Mouse (Mus musculus) heart, postnatal 0 days (tissue): Measurements from ENCODE around the gene Ankrd36. TPM values are rescaled to one million over a fixed set of nuclear protein-coding genes. Genes with fewer than 3 reads are reported as not detected.
A peak's percentile ranks its signal among the peaks of the same experiment; 100 is the strongest.
"Not testable (repeated sequence)": the region's sequence is repeated elsewhere in the genome, so short reads cannot be mapped to it uniquely, and the experiment has no call there.

ENCODE experiments used
- ATAC-seq: fragments of 200-750 bp; cut with Nextera tagmentation; 2 replicates; pipeline ENCODE4 v1.8.0; 2017; ENCODE audit warnings: low read depth, moderate number of reproducible peaks, moderate library complexity; ENCODE audit not compliant: insufficient read depth
- DNase-seq: peaks from one replicate; pipeline ENCODE4 v3.0.0-alpha.2; 2016; ENCODE audit warnings: low spot score
- H3K27ac ChIP-seq: fragments of 300-500 bp; sonication (generic); 2 replicates; pipeline ENCODE4 v1.5.1; 2014; ENCODE audit warnings: low read depth, mild to moderate bottlenecking
- H3K27me3 ChIP-seq: fragments of 300-500 bp; sonication (generic); 2 replicates; pipeline ENCODE4 v1.6.1; 2014; ENCODE audit warnings: low read length, mixed read lengths; ENCODE audit not compliant: control insufficient read depth, insufficient read depth
- H3K36me3 ChIP-seq: fragments of 300-500 bp; sonication (generic); replicated peaks from 2 replicates; pipeline ENCODE4 v1.6.1; 2014; ENCODE audit warnings: low read length, mixed read lengths; ENCODE audit not compliant: control insufficient read depth, insufficient read depth
- H3K4me1 ChIP-seq: fragments of 300-500 bp; sonication (generic); 2 replicates; pipeline ENCODE4 v1.6.1; 2014; ENCODE audit warnings: antibody characterized with exemption; ENCODE audit not compliant: control insufficient read depth, insufficient read depth
- H3K4me2 ChIP-seq: fragments of 300-500 bp; sonication (generic); 2 replicates; pipeline ENCODE4 v1.6.1; 2014; ENCODE audit warnings: low read depth, mild to moderate bottlenecking, low read length, moderate library complexity
- H3K4me3 ChIP-seq: fragments of 300-500 bp; sonication (generic); 2 replicates; pipeline ENCODE4 v1.5.1; 2014; ENCODE audit warnings: low read depth, low read length
- H3K9ac ChIP-seq: fragments of 300-500 bp; sonication (generic); replicated peaks from 2 replicates; pipeline ENCODE4 v1.6.1; 2014; ENCODE audit warnings: low read depth, low read length, mixed read lengths
- H3K9me3 ChIP-seq: fragments of 300-500 bp; sonication (generic); replicated peaks from 2 replicates; pipeline ENCODE4 v1.6.1; 2016; ENCODE audit warnings: low read length; ENCODE audit not compliant: control insufficient read depth
- CTCF ChIP-seq: IDR thresholded peaks from 2 replicates; pipeline ENCODE4 v1.5.1; 2016; ENCODE audit warnings: antibody characterized with exemption, control low read depth, low read depth
- EP300 ChIP-seq: IDR thresholded peaks from 2 replicates; pipeline ENCODE4 v1.6.1; 2016; ENCODE audit warnings: antibody characterized with exemption, low read depth
- WGBS: fragments of 180-500 bp; shearing (Covaris S2); extraction: QIAGEN DNeasy Blood & Tissue Kit; methylation state at CpG from one replicate; pipeline ENCODE4 v1.1.7; 2014; 5-methylcytosine and 5-hydroxymethylcytosine counted together
- polyA plus RNA-seq: library from polyadenylated mRNA; unstranded; fragments of >200 nt; fragmentation: Nextera tagmentation; extraction: Ambion mirVana; gene quantifications from 2 replicates; pipeline ENCODE4 v1.2.1, GENCODE M21; 2015
- total RNA-seq: library from RNA; depleted of rRNA; stranded (reverse); fragments of >200 nt; gene quantifications from 2 replicates; pipeline ENCODE4 v1.2.3, GENCODE M21; 2014; ENCODE audit warnings: low replicate concordance

Gene Ankrd36
- total and polyA plus RNA-seq, 2 experiments from 2014 or later, result not detected

GRCm38 (mm10) chr11:5541799-5542481, 27.5 kb upstream of the Ankrd36 start, which contains the start of gene Ccdc117:
Gene Ccdc117, minus strand, starts transcription at chr11:5542187.
- ATAC-seq (peak; percentile 99), DNase-seq (peak; percentile 96)
- H3K4me2 ChIP-seq, result peak within 1 kb of the TSS; percentile 92
- no peaks in the 10 kb centered on the region for H3K9me3 ChIP-seq
- TF ChIP-seq EP300, result no peak
- peak; percentile 34 for TF ChIP-seq CTCF
- H3K36me3 ChIP-seq, result peaks cover 9% of the 10 kb centered on the region; the same call in 1 of the 2 replicates
- peaks cover 4% of the 10 kb centered on the region; the same call in 1 of the 2 replicates for H3K4me1 ChIP-seq
- H3K27me3 ChIP-seq, result no peaks in the 10 kb centered on the region
- H3K27ac ChIP-seq, result peak within 1 kb of the TSS; percentile 89
- H3K9ac ChIP-seq, result peak within 1 kb of the TSS; percentile 82
- WGBS, result under 1% methylated on average over 58 of the region's 65 CpGs
- peak within 1 kb of the TSS; percentile 81 for H3K4me3 ChIP-seq

GRCm38 (mm10) chr11:5542482-5543185, 26.9 kb upstream of the Ankrd36 start:
- Histone ChIP-seq H3K27me3 (no peaks in the 10 kb centered on the region), H3K4me1 (peaks cover 4% of the 10 kb centered on the region; the same call in 1 of the 2 replicates), H3K36me3 (peaks cover 9% of the 10 kb centered on the region; the same call in 1 of the 2 replicates), H3K9ac (no peak overlapping the region), H3K27ac (peak overlapping the region; percentile 89), H3K4me3 (peak overlapping the region; percentile 81), H3K4me2 (peak overlapping the region; percentile 92), H3K9me3 (no peaks in the 10 kb centered on the region)
- WGBS, result 53% methylated on average over 5 of the region's 5 CpGs
- DNase-seq (peak; percentile 11), ATAC-seq (no peak)
- TF ChIP-seq CTCF (no peak), EP300 (no peak)

GRCm38 (mm10) chr11:5543281-5543680, 26.2 kb upstream of the Ankrd36 start:
- Histone ChIP-seq H3K27me3 (no peaks in the 10 kb centered on the region), H3K4me3 (no peak overlapping the region), H3K27ac (no peak overlapping the region), H3K4me1 (peaks cover 4% of the 10 kb centered on the region; the same call in 1 of the 2 replicates), H3K4me2 (no peak overlapping the region), H3K9ac (no peak overlapping the region), H3K36me3 (peaks cover 9% of the 10 kb centered on the region; the same call in 1 of the 2 replicates), H3K9me3 (0 out of 2 replicates have a peak, but pooled peaks cover 4% of the 10 kb centered on the region)
- no peak for ATAC-seq
- DNase-seq, result no peak
- 61% methylated on average over 1 of the region's 1 CpGs for WGBS
- TF ChIP-seq EP300 (no peak), CTCF (no peak)

GRCm38 (mm10) chr11:5544709-5545108, 24.8 kb upstream of the Ankrd36 start:
- H3K9ac ChIP-seq, H3K4me1 ChIP-seq, H3K9me3 ChIP-seq, H3K4me3 ChIP-seq, H3K27ac ChIP-seq, H3K36me3 ChIP-seq, H3K27me3 ChIP-seq, H3K4me2 ChIP-seq, DNase-seq, ATAC-seq: not testable (repeated sequence)
- WGBS, result 77% methylated on average over 1 of the region's 1 CpGs

- Histone ChIP-seq H3K4me3 (no peak overlapping the region), H3K4me1 (peaks cover 4% of the 10 kb centered on the region; the same call in 1 of the 2 replicates), H3K27ac (0 out of 2 replicates have a peak overlapping the region, but pooled peaks have one; percentile 43), H3K4me2 (no peak overlapping the region), H3K9me3 (0 out of 2 replicates have a peak, but pooled peaks cover 4% of the 10 kb centered on the region), H3K9ac (no peak overlapping the region), H3K36me3 (no peaks in the 10 kb centered on the region), H3K27me3 (no peaks in the 10 kb centered on the region)
- no peak for ATAC-seq
- TF ChIP-seq CTCF (no peak), EP300 (no peak)
- WGBS, result 68% methylated on average over 4 of the region's 4 CpGs
- DNase-seq, result no peak
Observed at GRCm38 (mm10) chr11:5545457-5545856, 24.0 kb upstream of the Ankrd36 start.
